Mouse (Mus musculus): ENCODE measurements around the gene Mthfd2l. TPM values are rescaled to one million over a fixed set of nuclear protein-coding genes. Genes with fewer than 3 reads are reported as not detected.

The Mthfd2l gene
- total RNA-seq, 2 experiments from 2014 or later: 13.7 to 15.8 TPM

GRCm38 (mm10) chr5:91038963-91039362 is 108.0 kb downstream of the Mthfd2l start:
- DNase-seq (ENCODE audit: extremely low spot score in 1 of 2, low spot score in 1 of 2): no peak

GRCm38 (mm10) chr5:91047987-91048386 is 117.1 kb downstream of the Mthfd2l start:
- DNase-seq (ENCODE audit: extremely low spot score in 1 of 2, low spot score in 1 of 2): no peak

GRCm38 (mm10) chr5:91048397-91048796 is 117.5 kb downstream of the Mthfd2l start:
- DNase-seq (ENCODE audit: extremely low spot score in 1 of 2, low spot score in 1 of 2): no peak

Other genes with a start within 250 kb of the Mthfd2l start
- under 1 TPM in 1 of 2 experiments, not detected in 1; 0.22 TPM for gene Cxcl5, start 171.8 kb upstream of the Mthfd2l start, total RNA-seq (2021)
- not detected for gene Ppbp, start 162.6 kb upstream of the Mthfd2l start, total RNA-seq (2021)
- gene Pf4, start 158.7 kb upstream of the Mthfd2l start, total RNA-seq (2021): 1 to 10 TPM; 2.3 to 2.5 TPM
- gene Cxcl3, start 145.0 kb upstream of the Mthfd2l start, total RNA-seq (2021): not detected
- not detected for gene Cxcl15, start 136.6 kb upstream of the Mthfd2l start, total RNA-seq (2021)
- gene Cxcl1, start 39.9 kb upstream of the Mthfd2l start, total RNA-seq (2021): under 1 TPM in 1 of 2 experiments, not detected in 1; 0.32 TPM
- not detected for gene Cxcl2, start 27.2 kb upstream of the Mthfd2l start, total RNA-seq (2021)
- under 1 TPM; 0.40 to 0.44 TPM for gene Epgn, start 96.3 kb downstream of the Mthfd2l start, total RNA-seq (2021)
- gene Ereg, start 143.5 kb downstream of the Mthfd2l start, total RNA-seq (2021): not detected
- gene Areg, start 208.5 kb downstream of the Mthfd2l start, total RNA-seq (2021): under 1 TPM in 1 of 2 experiments, not detected in 1; 0.22 TPM